Mouse (Mus musculus): ENCODE measurements around the gene Khdrbs2. TPM values are rescaled to one million over a fixed set of nuclear protein-coding genes. Genes with fewer than 3 reads are reported as not detected.

Khdrbs2 gene
- polyA plus RNA-seq (2016; fragmentation: Nextera tagmentation; extraction: Ambion mirVana), result 1.2 and 1.8 TPM in 2 replicates

- no peak within 1 kb of the TSS for H3K27ac ChIP-seq (ENCODE audit: poor library complexity, severe bottlenecking)
- no peaks in the 10 kb centered on the region for H3K9me3 ChIP-seq (replicated peaks)
- H3K4me1 ChIP-seq (replicated peaks), result 0 out of 2 replicates have a peak, but pooled peaks cover 3% of the 10 kb centered on the region
- peak; percentile 97 for ATAC-seq (ENCODE audit: insufficient number of reproducible peaks, low FRiP score)
- peaks cover 7% of the 10 kb centered on the region; the same call in 1 of the 2 replicates for H3K27me3 ChIP-seq (replicated peaks)
- H3K4me2 ChIP-seq, result peak within 1 kb of the TSS; percentile 94
- H3K4me3 ChIP-seq, result peak within 1 kb of the TSS; percentile 57
- H3K36me3 ChIP-seq, result no peaks in the 10 kb centered on the region
- WGBS, result under 1% methylated on average over 53 of the region's 53 CpGs
- H3K9ac ChIP-seq, result peak within 1 kb of the TSS; percentile 65
These were observed at the start of gene Khdrbs2 for GRCm38 (mm10) chr1:32172506-32173239. TSS of gene Khdrbs2 (plus strand) at chr1:32172714.

- Histone ChIP-seq H3K4me2 (no peak overlapping the region), H3K9me3 (replicated peaks) (no peaks in the 10 kb centered on the region), H3K4me3 (no peak overlapping the region), H3K36me3 (no peaks in the 10 kb centered on the region), H3K9ac (no peak overlapping the region), H3K4me1 (replicated peaks) (0 out of 2 replicates have a peak, but pooled peaks cover 3% of the 10 kb centered on the region), H3K27ac (ENCODE audit: poor library complexity, severe bottlenecking) (no peak overlapping the region), H3K27me3 (replicated peaks) (peaks cover 7% of the 10 kb centered on the region; the same call in 1 of the 2 replicates)
- ATAC-seq (ENCODE audit: insufficient number of reproducible peaks, low FRiP score), result no peak
- 62% methylated on average over 5 of the region's 5 CpGs for WGBS
These were observed 2.1 kb downstream of the Khdrbs2 start for GRCm38 (mm10) chr1:32174566-32174965.

- Histone ChIP-seq H3K27ac (ENCODE audit: poor library complexity, severe bottlenecking) (no peak overlapping the region), H3K4me2 (no peak overlapping the region), H3K4me3 (no peak overlapping the region), H3K36me3 (no peaks in the 10 kb centered on the region), H3K27me3 (replicated peaks) (no peaks in the 10 kb centered on the region), H3K9me3 (replicated peaks) (no peaks in the 10 kb centered on the region), H3K9ac (no peak overlapping the region), H3K4me1 (replicated peaks) (no peaks in the 10 kb centered on the region)
- no peak for ATAC-seq (ENCODE audit: insufficient number of reproducible peaks, low FRiP score)
- WGBS, result 68% methylated on average over 1 of the region's 1 CpGs
These were observed 27.2 kb downstream of the Khdrbs2 start for GRCm38 (mm10) chr1:32199664-32200260.

- no peak overlapping the region for H3K27ac ChIP-seq (ENCODE audit: poor library complexity, severe bottlenecking)
- H3K4me2 ChIP-seq, result no peak overlapping the region
- no peaks in the 10 kb centered on the region for H3K9me3 ChIP-seq (replicated peaks)
- H3K27me3 ChIP-seq (replicated peaks), result no peaks in the 10 kb centered on the region
- no peaks in the 10 kb centered on the region for H3K36me3 ChIP-seq
- H3K9ac ChIP-seq, result no peak overlapping the region
- no peak overlapping the region for H3K4me3 ChIP-seq
- WGBS, result 80% methylated on average over 5 of the region's 5 CpGs
- ATAC-seq (ENCODE audit: insufficient number of reproducible peaks, low FRiP score), result no peak
- H3K4me1 ChIP-seq (replicated peaks), result no peaks in the 10 kb centered on the region
These were observed 75.9 kb downstream of the Khdrbs2 start for GRCm38 (mm10) chr1:32248443-32248842.

GRCm38 (mm10) chr1:32249602-32250001 lies 77.1 kb downstream of the Khdrbs2 start:
- no peak for ATAC-seq (ENCODE audit: insufficient number of reproducible peaks, low FRiP score)
- H3K27ac ChIP-seq (ENCODE audit: poor library complexity, severe bottlenecking), result no peak overlapping the region
- no peaks in the 10 kb centered on the region for H3K36me3 ChIP-seq
- no peak overlapping the region for H3K9ac ChIP-seq
- H3K9me3 ChIP-seq (replicated peaks), result no peaks in the 10 kb centered on the region
- no peak overlapping the region for H3K4me3 ChIP-seq
- H3K4me2 ChIP-seq, result no peak overlapping the region
- 78% methylated on average over 2 of the region's 2 CpGs for WGBS
- no peaks in the 10 kb centered on the region for H3K27me3 ChIP-seq (replicated peaks)
- H3K4me1 ChIP-seq (replicated peaks), result no peaks in the 10 kb centered on the region

- no peak overlapping the region for H3K4me2 ChIP-seq
These were observed 77.8 kb downstream of the Khdrbs2 start for GRCm38 (mm10) chr1:32250337-32250736.

GRCm38 (mm10) chr1:32258942-32259341 lies 86.4 kb downstream of the Khdrbs2 start:
- WGBS, result 80% methylated on average over 3 of the region's 3 CpGs
- no peak overlapping the region for H3K9ac ChIP-seq

More at GRCm38 (mm10) chr1:32250337-32250736, 77.8 kb downstream of the Khdrbs2 start:
- no peak overlapping the region for H3K9ac ChIP-seq
- WGBS, result 80% methylated on average over 1 of the region's 1 CpGs
- H3K4me3 ChIP-seq, result no peak overlapping the region
- no peaks in the 10 kb centered on the region for H3K27me3 ChIP-seq (replicated peaks)
- no peaks in the 10 kb centered on the region for H3K4me1 ChIP-seq (replicated peaks)
- H3K27ac ChIP-seq (ENCODE audit: poor library complexity, severe bottlenecking), result no peak overlapping the region
- no peaks in the 10 kb centered on the region for H3K36me3 ChIP-seq
- no peaks in the 10 kb centered on the region for H3K9me3 ChIP-seq (replicated peaks)
- ATAC-seq (ENCODE audit: insufficient number of reproducible peaks, low FRiP score), result no peak

GRCm38 (mm10) chr1:32270519-32270918 lies 98.0 kb downstream of the Khdrbs2 start:
- 87% methylated on average over 3 of the region's 3 CpGs for WGBS
- Histone ChIP-seq H3K27ac (ENCODE audit: poor library complexity, severe bottlenecking) (no peak overlapping the region), H3K36me3 (no peaks in the 10 kb centered on the region), H3K27me3 (replicated peaks) (no peaks in the 10 kb centered on the region), H3K9ac (no peak overlapping the region), H3K4me1 (replicated peaks) (no peaks in the 10 kb centered on the region), H3K4me3 (no peak overlapping the region), H3K4me2 (no peak overlapping the region), H3K9me3 (replicated peaks) (0 out of 2 replicates have a peak, but pooled peaks cover 10% of the 10 kb centered on the region)
- peak; percentile 15; the same call in 1 of the 2 replicates for ATAC-seq (ENCODE audit: insufficient number of reproducible peaks, low FRiP score)

More at GRCm38 (mm10) chr1:32258942-32259341, 86.4 kb downstream of the Khdrbs2 start:
- H3K4me2 ChIP-seq, result no peak overlapping the region
- H3K27me3 ChIP-seq (replicated peaks), result no peaks in the 10 kb centered on the region
- no peak overlapping the region for H3K27ac ChIP-seq (ENCODE audit: poor library complexity, severe bottlenecking)
- no peak for ATAC-seq (ENCODE audit: insufficient number of reproducible peaks, low FRiP score)
- H3K4me1 ChIP-seq (replicated peaks), result no peaks in the 10 kb centered on the region
- H3K36me3 ChIP-seq, result no peaks in the 10 kb centered on the region
- no peak overlapping the region for H3K4me3 ChIP-seq
- H3K9me3 ChIP-seq (replicated peaks), result no peaks in the 10 kb centered on the region

- Histone ChIP-seq H3K9ac (no peak overlapping the region), H3K4me2 (no peak overlapping the region), H3K4me1 (replicated peaks) (no peaks in the 10 kb centered on the region), H3K36me3 (no peaks in the 10 kb centered on the region), H3K27ac (ENCODE audit: poor library complexity, severe bottlenecking) (no peak overlapping the region), H3K9me3 (replicated peaks) (no peaks in the 10 kb centered on the region), H3K4me3 (no peak overlapping the region), H3K27me3 (replicated peaks) (no peaks in the 10 kb centered on the region)
- 74% methylated on average over 1 of the region's 1 CpGs for WGBS
- ATAC-seq (ENCODE audit: insufficient number of reproducible peaks, low FRiP score), result no peak
These were observed 122.2 kb downstream of the Khdrbs2 start for GRCm38 (mm10) chr1:32294702-32295101.

- 73% methylated on average over 5 of the region's 5 CpGs for WGBS
- no peak for ATAC-seq (ENCODE audit: insufficient number of reproducible peaks, low FRiP score)
- H3K4me2 ChIP-seq, result no peak overlapping the region
These were observed 128.9 kb downstream of the Khdrbs2 start for GRCm38 (mm10) chr1:32301391-32301790.

GRCm38 (mm10) chr1:32309074-32309473 lies 136.6 kb downstream of the Khdrbs2 start:
- ATAC-seq (ENCODE audit: insufficient number of reproducible peaks, low FRiP score), result no peak
- WGBS, result 51% methylated on average over 3 of the region's 3 CpGs
- no peak overlapping the region for H3K27ac ChIP-seq (ENCODE audit: poor library complexity, severe bottlenecking)
- no peak overlapping the region for H3K9ac ChIP-seq
- H3K36me3 ChIP-seq, result no peaks in the 10 kb centered on the region
- H3K9me3 ChIP-seq (replicated peaks), result no peaks in the 10 kb centered on the region
- no peak overlapping the region for H3K4me2 ChIP-seq
- no peaks in the 10 kb centered on the region for H3K4me1 ChIP-seq (replicated peaks)
- H3K27me3 ChIP-seq (replicated peaks), result no peaks in the 10 kb centered on the region
- no peak overlapping the region for H3K4me3 ChIP-seq

More at GRCm38 (mm10) chr1:32301391-32301790, 128.9 kb downstream of the Khdrbs2 start:
- H3K9ac ChIP-seq, result no peak overlapping the region
- H3K4me3 ChIP-seq, result no peak overlapping the region
- no peaks in the 10 kb centered on the region for H3K9me3 ChIP-seq (replicated peaks)
- no peaks in the 10 kb centered on the region for H3K27me3 ChIP-seq (replicated peaks)
- no peak overlapping the region for H3K27ac ChIP-seq (ENCODE audit: poor library complexity, severe bottlenecking)
- no peaks in the 10 kb centered on the region for H3K4me1 ChIP-seq (replicated peaks)
- no peaks in the 10 kb centered on the region for H3K36me3 ChIP-seq
